Mouse (Mus musculus) thymus, adult 2 months (tissue): ENCODE measurements at regions not wholly inside any gene's neighbourhood (a gene's known extent, or its start where the extent isn't known, plus 50 kb on each side); places are given as distances from the start of the nearest gene placed in this dataset.

Experiments used
- CTCF ChIP-seq: fragments of 200-500 bp; IDR thresholded peaks from 2 replicates; pipeline ENCODE4 v1.5.1; 2012; ENCODE audit warnings: mild to moderate bottlenecking, control low read depth, low read length, moderate library complexity, borderline replicate concordance; ENCODE audit not compliant: control insufficient read depth, poor library complexity, insufficient read depth; ENCODE audit errors: extremely low read depth
- POLR2A ChIP-seq: fragments of 200-500 bp; IDR thresholded peaks from 2 replicates; pipeline ENCODE4 v1.6.1; 2012; ENCODE audit warnings: mild to moderate bottlenecking, low read length, control low read depth, moderate library complexity; ENCODE audit not compliant: control insufficient read depth, poor library complexity, insufficient read depth; ENCODE audit errors: extremely low read depth

GRCm38 (mm10) chr13:31056154-31056871 is 82.3 kb downstream of the Gm5447 start:
- TF ChIP-seq CTCF (no peak), POLR2A (no peak)
